Mouse (Mus musculus): ENCODE results near the gene Ints14.
"Not testable (repeated sequence)": the region's sequence is repeated elsewhere in the genome, so short reads cannot be mapped to it uniquely, and the experiment has no call there.

Ints14 gene

GRCm38 (mm10) chr9:64953190-64953589, 7.5 kb upstream of the Ints14 start:
- no peak for DNase-seq (ENCODE audit: low spot score)

DNA sequence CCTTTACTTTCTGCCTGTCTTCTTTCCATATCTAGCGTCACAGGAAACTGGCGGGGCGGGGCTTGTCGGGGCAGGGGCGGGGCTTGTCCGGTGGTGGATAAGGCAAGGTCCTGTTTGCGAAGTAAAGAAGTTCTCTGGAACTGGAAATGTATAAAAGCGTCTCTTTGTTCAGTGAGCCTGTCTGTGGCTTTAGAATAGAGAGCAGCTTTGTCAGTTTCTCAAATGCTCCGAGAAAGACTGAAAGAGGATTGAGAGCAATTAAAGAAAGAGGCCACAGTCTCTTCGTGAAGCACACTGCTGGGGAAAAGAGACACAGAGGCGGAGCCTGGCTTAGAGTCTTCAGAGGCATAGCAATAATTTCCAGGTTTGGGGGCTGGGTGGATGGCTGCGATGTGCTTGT, 4.4 kb upstream of the Ints14 start:
- DNase-seq (ENCODE audit: low spot score), result no peak

DNA sequence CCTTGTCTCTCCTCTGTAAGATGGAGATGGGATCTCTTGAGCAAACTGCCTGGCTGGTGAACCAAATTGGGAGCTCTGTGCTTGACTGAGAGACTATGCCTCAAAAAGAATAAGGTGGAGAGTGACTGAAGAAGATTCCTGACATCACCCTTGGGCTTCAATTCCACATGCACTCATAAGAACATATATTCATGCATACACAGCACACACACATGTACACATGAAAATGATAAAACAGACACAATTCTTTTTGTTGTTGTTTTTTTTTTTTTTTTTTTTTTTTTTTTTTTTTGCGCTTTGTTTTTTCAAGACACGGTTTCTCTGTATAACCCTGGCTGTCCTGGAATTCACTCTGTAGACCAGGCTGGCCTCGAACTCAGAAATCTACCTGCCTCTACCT, 3.4 kb upstream of the Ints14 start:
- DNase-seq (ENCODE audit: low spot score), result no peak

DNA sequence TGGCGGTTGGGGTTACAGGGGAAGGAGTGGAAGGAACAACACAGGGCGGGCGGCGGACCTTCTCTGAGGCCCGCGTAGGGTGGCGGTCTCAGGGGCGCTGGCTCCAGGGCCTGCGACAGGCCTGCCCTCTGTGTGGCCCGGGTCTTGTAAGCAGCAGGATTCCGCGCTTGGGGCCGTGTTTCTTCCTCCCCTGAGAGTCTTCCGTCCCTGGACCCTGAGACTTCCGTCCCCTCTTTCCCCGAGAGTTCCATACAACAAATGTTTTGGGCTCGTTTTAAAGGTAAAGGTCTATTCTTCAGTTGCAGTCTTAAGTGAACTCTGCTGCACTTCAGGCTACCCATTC, 244 bp downstream of the Ints14 start:
- DNase-seq (ENCODE audit: low spot score), result no peak

DNA sequence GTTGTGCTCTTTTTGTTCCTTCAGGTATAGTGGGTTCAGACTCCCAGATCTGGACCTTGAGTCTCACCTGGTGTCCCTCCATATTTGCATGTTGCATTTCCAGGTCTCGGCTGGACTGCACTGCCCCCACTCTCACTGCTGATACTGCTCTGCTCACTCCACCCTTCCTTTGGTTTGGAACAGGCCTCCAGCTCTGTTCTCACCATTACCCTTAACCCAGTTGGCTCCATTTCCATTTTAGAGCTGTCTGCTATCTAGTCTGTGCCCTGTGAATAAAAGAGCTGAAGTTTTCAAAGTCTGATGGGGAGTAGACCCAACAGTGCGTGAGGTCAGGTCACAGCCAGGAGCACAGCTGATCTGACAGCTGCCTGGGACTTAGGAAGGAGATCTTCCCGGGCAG, 19.8 kb downstream of the Ints14 start:
- DNase-seq (ENCODE audit: low spot score), result no peak

DNA sequence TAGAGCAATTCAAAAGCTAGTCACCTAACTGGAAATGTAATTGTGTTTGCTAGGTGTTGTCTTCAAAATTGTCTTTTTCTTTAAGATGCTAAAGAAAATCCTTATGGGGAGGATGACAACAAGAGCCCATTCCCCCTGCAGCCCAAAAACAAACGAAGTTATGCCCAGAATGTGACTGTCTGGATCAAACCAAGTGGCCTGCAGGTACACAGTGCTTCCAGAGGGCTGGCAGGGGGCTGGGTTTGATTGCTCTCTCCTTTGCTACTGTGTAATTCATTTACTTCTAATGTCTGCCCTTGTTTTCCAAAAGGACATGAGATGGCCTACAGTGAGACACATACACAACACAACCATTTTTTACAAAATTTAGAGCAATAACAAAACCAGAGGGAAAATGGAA, 21.2 kb downstream of the Ints14 start:
- no peak for DNase-seq (ENCODE audit: low spot score)

GRCm38 (mm10) chr9:64985037-64985794, 24.5 kb downstream of the Ints14 start:
- DNase-seq (ENCODE audit: low spot score), result no peak

DNA sequence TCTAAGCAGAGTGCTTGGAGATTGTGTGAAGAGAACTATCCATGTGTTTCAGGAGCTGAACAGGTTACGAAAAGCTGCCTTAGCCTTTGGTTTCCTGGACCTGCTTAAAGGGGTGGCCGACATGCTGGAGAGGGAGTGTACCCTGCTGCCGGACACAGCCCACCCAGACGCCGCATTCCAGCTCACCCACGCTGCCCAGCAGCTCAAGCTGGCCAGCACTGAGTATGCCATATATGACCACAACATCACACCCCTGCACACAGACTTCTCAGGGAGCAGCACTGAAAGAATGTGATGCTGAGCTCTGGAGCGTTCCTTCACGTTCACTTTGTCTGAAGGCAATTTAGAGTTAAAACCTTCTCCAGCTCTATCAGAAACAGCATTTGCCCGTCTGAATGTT, 25.1 kb downstream of the Ints14 start:
- no peak for DNase-seq (ENCODE audit: low spot score)

DNA sequence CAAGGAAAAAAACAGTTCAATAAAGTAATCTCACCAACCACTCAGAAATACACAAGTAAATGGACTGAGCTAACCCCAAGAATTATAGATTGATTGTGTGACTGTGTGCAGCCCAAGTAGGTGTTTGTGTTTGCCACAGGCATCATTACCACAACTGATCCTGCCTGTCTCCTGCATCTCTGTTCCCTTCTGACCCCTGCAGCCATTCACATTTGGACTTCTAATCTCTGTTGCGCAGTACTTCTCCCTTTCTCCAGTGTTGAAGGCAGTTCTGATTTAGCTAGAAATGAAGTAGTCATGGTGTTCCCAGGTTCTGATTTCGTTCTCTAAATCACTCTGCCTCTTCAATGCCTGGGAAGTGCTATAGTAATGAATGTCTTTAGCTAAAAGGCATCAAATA, 26.9 kb downstream of the Ints14 start:
- no peak for DNase-seq (ENCODE audit: low spot score)

DNA sequence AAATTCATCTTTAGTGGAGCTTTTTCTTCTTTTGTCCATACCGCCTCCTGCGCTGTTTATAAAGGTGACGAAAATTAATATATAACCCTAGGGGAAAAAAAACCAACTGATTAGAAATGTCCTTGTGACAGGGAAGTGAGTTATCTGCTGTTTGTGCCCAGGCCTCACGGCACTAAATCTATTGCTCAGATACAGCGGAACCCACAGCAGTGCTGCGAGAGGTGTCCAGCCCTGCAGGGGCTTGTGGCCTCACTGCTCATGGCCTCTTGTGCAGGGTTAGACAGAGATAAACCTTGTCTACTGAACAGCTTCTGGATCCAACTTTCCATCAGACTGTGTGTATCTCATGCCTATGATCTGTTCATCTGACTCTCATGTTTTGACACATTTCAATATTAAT, 27.7 kb downstream of the Ints14 start:
- DNase-seq (ENCODE audit: low spot score), result no peak

- no peak for DNase-seq (ENCODE audit: low spot score)
These were observed 29.6 kb downstream of the Ints14 start for GRCm38 (mm10) chr9:64990291-64990690.

DNA sequence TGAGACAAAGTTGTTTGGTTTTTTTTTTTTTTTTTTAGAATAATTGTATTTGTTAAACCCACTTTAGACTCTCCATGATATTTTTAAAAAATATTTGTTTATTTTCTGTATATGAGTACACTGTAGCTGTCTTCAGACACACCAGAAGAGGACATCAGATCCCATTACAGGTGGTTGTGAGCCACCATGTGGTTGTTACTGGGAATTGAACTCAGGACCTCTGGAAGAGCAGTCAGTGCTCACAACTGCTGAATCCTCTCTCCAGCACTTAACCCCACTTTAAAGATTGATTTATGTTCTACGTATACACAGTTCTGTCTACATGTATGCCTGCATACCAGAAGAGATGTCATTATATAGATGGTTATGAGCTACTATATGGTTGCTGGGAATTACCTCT, 34.8 kb downstream of the Ints14 start:
- DNase-seq (ENCODE audit: low spot score), result not testable (repeated sequence)

DNA sequence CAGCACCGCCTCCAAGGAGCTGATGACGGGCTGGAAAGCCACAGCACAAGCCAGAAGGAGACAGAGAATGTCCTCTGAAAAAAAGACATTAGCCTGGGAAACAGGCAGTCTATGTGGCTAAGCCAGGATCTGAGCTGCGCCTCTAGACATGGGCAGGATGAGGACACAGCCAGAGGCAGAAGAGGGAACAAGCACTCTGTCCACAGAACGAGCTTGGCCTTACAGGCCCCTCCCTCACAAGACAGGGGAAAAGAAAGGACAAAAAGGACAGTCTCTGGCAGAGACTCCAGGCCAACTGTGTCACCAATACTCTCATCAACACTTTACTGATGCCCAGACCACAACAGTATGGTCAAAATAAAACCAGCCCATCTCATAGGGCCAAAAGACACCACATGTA, 40.8 kb downstream of the Ints14 start:
- DNase-seq (ENCODE audit: low spot score), result no peak

GRCm38 (mm10) chr9:65005737-65006136, 45.0 kb downstream of the Ints14 start:
- no peak for DNase-seq (ENCODE audit: low spot score)

- no peak for DNase-seq (ENCODE audit: low spot score)
These were observed 49.9 kb downstream of the Ints14 start for GRCm38 (mm10) chr9:65010632-65011031.

DNA sequence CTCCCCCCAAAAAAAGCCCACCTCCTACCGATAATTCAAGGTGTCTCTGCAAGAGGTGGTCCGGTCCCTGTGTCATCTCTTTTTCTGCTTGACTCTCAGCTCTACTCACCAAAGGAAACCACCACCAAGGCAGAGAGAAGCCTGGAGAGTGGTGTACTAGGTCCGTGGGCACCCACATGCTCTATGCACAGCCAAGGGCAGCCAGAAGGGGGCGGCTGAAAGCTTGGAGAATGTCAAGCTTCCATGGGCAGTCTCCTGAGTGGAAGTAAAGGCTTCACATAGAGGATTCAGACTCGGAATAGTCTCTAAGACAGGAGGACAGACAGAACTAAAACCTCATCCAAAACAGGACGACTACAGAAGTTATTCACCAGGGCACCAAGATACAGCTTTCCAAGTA, 50.6 kb downstream of the Ints14 start:
- DNase-seq (ENCODE audit: low spot score), result peak; percentile 41

DNA sequence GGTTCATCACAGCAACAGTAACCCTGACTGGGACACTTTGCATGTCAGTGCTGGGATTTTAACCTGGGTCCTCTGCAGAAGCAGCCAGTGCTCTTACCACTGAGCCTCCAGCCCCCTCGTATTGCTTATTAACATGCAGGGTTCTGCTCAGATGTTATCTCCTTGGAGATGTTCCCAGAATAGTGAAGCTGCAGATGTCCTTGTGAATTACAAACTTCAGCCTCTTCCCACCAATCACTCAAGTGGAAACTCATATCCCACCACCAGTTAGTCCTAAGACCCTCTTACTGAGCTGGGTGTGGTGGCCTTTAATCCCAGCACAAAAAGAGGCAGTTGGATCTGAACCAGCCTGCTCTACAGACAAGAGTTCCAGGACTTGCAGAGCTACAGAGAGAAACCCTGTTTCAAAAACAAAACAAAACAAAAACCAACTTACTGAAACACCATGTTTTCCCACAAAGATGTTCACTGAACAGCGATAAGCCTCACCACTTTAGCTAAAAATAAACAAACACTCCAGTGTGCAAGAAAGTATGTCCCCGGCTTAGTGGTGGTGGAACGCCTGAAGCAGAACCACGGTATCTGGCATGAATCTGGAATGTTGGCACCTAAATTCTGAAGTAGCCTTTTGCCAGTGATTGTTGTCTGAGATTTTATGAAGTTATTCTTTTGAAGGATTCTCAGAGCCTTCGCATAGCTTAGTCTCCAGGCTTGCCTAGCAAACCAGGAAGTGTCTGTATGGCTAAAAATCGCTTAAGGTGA, 54.9 kb downstream of the Ints14 start:
- DNase-seq (ENCODE audit: low spot score), result no peak

DNA sequence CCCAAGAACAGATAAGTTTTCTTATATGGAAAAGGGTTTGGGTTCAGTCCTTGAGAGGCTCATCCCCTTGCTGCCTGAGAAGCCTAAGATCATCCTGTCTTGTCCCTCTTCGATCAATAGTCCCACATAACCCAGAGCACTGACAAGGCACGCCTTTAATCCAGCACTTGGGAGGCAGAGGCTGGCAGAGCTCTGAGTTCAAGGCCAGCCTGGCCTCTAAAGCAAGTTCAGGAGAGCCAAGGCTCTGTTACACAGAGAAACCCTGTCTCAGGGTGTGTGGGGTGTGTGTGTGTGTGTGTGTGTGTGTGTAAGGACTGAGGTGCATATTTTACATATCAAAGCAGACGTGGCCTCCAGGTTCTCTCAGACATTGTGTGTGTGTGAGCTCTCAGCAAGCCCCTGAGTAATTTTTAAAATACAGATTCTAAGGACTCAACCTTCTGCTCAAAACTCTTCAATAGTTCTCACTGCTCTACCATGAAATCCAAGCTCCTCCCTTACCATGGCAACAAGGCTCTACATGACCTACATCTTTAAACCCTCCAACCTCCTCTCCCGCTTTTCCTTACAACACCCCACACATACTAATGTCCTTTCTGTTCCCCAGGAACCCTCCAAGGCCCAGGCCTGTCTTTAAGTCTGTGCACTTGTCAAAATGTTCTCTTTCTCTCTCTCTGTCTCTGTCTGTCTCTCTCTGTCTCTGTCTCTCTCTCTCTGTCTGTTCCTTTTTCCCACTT, 55.7 kb downstream of the Ints14 start:
- DNase-seq (ENCODE audit: low spot score), result no peak

DNA sequence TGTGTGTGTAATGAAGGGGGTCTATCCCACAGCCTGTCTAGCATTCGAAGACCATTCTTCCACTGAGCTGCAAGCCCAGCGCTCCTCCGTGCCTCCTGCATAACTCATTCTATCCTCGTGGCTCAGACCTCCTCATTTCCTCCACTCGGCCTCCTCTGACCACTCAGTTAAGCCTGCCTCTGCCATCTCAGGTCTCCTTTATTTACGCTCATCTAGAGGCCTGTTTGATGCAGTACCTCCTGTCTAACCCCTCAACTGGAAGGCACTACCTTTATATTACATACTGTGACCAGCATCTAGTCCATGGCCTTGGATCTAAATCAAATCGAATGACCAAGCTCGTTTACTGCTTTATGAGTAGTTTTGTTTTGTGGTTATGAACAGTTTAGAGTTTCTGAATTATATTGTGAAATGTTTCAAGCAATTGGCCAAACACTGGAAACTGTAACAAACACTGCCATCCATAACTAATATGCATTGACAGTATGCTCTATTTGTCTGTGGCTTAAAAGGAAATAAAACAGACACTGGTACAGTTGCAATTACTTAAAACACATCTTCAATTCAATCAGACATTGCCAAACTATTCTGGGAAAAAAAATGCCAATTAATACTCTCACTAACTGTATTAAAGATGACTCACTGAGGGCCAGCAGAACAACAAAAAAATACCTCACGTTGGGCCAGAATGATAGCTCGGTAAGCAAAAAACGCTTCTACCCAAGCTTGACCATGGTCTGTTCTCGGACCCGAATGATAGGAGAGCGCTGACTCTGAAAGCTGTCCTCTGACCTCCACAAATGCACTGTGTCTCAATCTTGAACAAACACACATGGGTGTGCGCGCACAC, 56.5 kb downstream of the Ints14 start:
- DNase-seq (ENCODE audit: low spot score), result no peak

DNA sequence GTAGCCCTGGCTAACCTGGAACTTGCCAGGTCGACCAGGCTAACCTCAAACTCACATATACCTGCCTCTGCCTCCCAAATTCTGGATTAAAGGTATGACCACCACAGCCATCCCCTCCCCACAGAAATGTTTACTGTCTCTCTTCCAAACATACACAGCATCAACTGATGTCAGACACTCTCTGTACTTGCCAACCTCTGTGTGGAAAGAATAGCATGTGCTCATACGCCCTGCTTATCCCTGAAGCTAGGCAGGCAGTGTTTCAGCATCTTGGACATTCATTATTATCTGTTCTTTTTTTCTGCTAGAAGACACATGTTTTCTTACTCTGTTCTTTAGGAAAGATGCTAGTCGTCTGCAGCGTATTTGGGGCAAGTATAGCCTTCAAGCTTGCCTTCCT, 57.2 kb downstream of the Ints14 start:
- no peak for DNase-seq (ENCODE audit: low spot score)

DNA sequence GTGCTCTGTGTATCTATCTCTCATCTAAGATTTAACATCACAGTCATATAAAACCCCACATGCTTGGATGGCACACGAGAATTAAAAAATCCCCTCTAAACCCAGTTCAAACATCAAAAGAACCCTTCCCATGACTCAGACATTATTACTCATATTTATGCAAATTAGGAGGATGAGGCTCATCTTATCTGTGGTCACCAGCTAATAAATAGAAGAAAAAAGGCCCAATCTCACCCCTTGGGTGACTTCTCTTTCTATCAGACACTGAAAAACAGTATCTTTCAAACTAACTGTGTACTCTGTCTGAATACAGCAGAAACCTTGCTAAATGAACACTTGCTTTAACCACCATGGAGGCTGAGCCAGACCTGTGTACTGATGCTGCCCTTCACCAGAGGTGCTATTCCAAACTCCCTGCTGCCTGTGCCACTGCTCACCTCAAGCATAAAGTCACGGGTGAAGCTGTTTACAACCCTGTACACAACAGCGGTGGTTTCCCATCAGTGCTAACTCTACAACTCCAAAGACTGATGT, 58.0 kb downstream of the Ints14 start:
- no peak for DNase-seq (ENCODE audit: low spot score)

- DNase-seq (ENCODE audit: low spot score), result peak; percentile 59
These were observed 58.4 kb downstream of the Ints14 start for GRCm38 (mm10) chr9:65019146-65019545.
